Mouse (Mus musculus): ENCODE measurements around the gene Tmem212.

Tmem212 gene

GRCm38 (mm10) chr3:27899012-27899726 is 3.0 kb upstream of the Tmem212 start:
- no peak for DNase-seq (ENCODE audit: low spot score)

- no peak for DNase-seq (ENCODE audit: low spot score)
These were observed 2.0 kb upstream of the Tmem212 start for GRCm38 (mm10) chr3:27898178-27898577.

- no peak for DNase-seq (ENCODE audit: low spot score)
These were observed 9.6 kb downstream of the Tmem212 start for GRCm38 (mm10) chr3:27886578-27886977.

- no peak for DNase-seq (ENCODE audit: low spot score)
These were observed 10.6 kb downstream of the Tmem212 start for GRCm38 (mm10) chr3:27885585-27885984.

- no peak for DNase-seq (ENCODE audit: low spot score)
These were observed 14.0 kb downstream of the Tmem212 start for GRCm38 (mm10) chr3:27881897-27882835.

- DNase-seq (ENCODE audit: low spot score), result no peak
These were observed 17.1 kb downstream of the Tmem212 start for GRCm38 (mm10) chr3:27878854-27879610.

GRCm38 (mm10) chr3:27873268-27874073 is 22.7 kb downstream of the Tmem212 start:
- no peak for DNase-seq (ENCODE audit: low spot score)

- no peak for DNase-seq (ENCODE audit: low spot score)
These were observed 23.7 kb downstream of the Tmem212 start for GRCm38 (mm10) chr3:27872429-27872828.

- no peak for DNase-seq (ENCODE audit: low spot score)
These were observed 24.3 kb downstream of the Tmem212 start for GRCm38 (mm10) chr3:27871891-27872290.

- no peak for DNase-seq (ENCODE audit: low spot score)
These were observed 24.8 kb downstream of the Tmem212 start for GRCm38 (mm10) chr3:27871371-27871770.

GRCm38 (mm10) chr3:27868681-27869080 is 27.5 kb downstream of the Tmem212 start:
- no peak for DNase-seq (ENCODE audit: low spot score)

- no peak for DNase-seq (ENCODE audit: low spot score)
These were observed 28.4 kb downstream of the Tmem212 start for GRCm38 (mm10) chr3:27867731-27868130.

- DNase-seq (ENCODE audit: low spot score), result no peak
These were observed 33.1 kb downstream of the Tmem212 start for GRCm38 (mm10) chr3:27862821-27863740.

- no peak for DNase-seq (ENCODE audit: low spot score)
These were observed 34.6 kb downstream of the Tmem212 start for GRCm38 (mm10) chr3:27861601-27862000.

- no peak for DNase-seq (ENCODE audit: low spot score)
These were observed 35.1 kb downstream of the Tmem212 start for GRCm38 (mm10) chr3:27861086-27861485.

- no peak for DNase-seq (ENCODE audit: low spot score)
These were observed 37.0 kb downstream of the Tmem212 start for GRCm38 (mm10) chr3:27859161-27859561.

GRCm38 (mm10) chr3:27858441-27859115 is 37.6 kb downstream of the Tmem212 start:
- DNase-seq (ENCODE audit: low spot score), result no peak

- no peak for DNase-seq (ENCODE audit: low spot score)
These were observed 39.9 kb downstream of the Tmem212 start for GRCm38 (mm10) chr3:27856288-27856687.

GRCm38 (mm10) chr3:27854431-27855180 is 41.6 kb downstream of the Tmem212 start:
- no peak for DNase-seq (ENCODE audit: low spot score)

All from T-cell, adult 2 months (primary cell).